Mouse (Mus musculus): ENCODE data around the gene Abhd12b. TPM values are rescaled to one million over a fixed set of nuclear protein-coding genes. Genes with fewer than 3 reads are reported as not detected.

Abhd12b gene
- not detected for total RNA-seq (2023)

DNA sequence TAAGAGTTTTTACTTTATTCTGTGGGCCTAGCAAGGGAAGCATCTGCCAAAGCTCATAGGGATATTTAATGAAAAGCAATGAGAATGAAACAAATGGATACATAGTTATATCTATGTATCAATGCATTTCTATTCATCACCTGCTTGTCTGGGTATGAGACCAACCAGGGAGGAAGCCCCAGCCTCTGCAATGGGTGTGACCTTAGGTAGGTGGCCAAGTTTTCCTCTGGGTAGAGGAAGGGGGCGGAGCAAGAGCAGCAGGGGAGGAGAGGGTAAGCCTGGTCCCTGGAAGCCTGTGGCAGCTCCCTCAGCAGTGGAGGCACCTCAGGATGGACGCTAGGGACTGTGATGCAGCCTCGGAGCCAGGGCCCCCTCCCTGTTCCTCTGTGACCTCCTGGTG is at the start of gene Abhd12b:
Gene Abhd12b, plus strand, starts transcription at position 301 of the 400 bp plus-strand sequence.

DNA sequence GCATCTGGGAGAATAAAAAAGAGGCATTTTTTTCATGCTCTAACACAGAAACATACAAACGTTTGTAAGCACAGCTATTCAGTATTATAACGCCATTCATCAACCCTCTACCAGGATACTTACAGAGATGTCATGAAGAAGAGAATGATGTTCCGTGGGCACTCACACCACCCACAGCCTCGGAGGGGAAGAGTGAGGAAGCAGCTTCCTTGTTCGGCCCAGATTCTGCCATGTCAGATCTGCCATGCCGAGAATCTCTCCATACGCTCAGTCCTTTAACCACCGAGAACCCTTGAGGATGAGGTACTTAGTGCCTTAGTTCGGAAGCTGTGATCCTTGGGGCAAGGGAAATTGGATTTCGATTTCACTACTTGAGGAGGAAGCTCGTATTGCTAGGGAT is 40.6 kb upstream of the Abhd12b start, which contains the start of gene Nin:
Gene Nin, minus strand, starts transcription at position 367 of the 400 bp plus-strand sequence.

DNA sequence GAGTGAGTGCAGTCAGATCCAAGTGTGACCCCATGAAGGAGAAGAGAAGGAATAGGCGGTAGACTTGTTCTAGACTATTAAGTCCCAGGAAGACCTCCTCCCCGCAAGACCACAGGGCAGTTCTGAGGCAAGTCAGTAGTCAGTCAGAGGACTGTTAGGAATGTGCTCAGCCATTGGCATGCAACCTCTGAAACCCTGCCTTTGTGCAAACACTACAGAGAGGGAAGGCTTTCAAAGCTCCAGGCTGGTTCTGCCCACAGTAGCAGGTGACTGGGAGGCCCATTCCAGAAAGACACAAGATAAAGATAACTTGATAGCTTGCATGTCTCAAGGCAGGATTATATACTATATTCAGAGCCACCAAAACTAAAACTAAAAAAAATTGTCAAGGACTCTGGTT is 77.4 kb downstream of the Abhd12b start, which contains the start of gene Pygl:
Gene Pygl, minus strand, starts transcription at position 195 of the 400 bp plus-strand sequence.

Other genes with a start within 250 kb of the Abhd12b start
- gene Sav1, start 167.1 kb upstream of the Abhd12b start, total RNA-seq (2023) = 10 to 100 TPM; 24.9 to 28.7 TPM
- 100 to 1,000 TPM; 104 to 118 TPM for gene Nin, start 40.4 kb upstream of the Abhd12b start, total RNA-seq (2023)
- 1 to 10 TPM in 1 of 2 experiments, under 1 TPM in 1; 0.83 to 1.7 TPM for gene Pygl, start 77.3 kb downstream of the Abhd12b start, total RNA-seq (2023)
- gene Trim9, start 193.5 kb downstream of the Abhd12b start, total RNA-seq (2023) = not detected

Data from T-cell, adult 66 days (primary cell).